Mouse (Mus musculus): ENCODE measurements at regions not wholly inside any gene's neighbourhood (a gene's known extent, or its start where the extent isn't known, plus 50 kb on each side); places are given as distances from the start of the nearest gene placed in this dataset.
"Not testable (repeated sequence)": the region's sequence is repeated elsewhere in the genome, so short reads cannot be mapped to it uniquely, and the experiment has no call there.

DNA sequence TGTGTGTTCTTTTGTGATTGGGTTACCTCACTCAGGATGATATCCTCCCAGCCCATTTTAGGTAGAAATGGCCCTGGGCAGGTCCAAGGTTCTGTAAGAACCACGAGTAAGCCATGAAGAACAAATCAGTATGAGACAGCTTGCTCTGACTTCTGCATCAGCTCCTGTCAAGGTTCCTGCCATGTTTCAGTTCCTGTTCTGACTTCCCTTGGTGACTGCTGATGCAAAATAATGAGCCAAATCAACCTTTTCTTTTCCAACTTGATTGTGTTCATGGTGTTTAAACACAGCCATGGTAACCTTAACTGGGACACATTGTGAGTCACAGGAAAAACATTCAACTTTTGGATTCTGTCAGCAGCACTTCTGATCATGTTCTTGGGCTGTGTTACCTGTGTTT is 667.4 kb upstream of the Igfbp7 start:
- DNase-seq (ENCODE audit: low read depth, low spot score) = no peak

GRCm38 (mm10) chr5:78032554-78033250 is 624.9 kb upstream of the Igfbp7 start:
- no peak for DNase-seq (ENCODE audit: low read depth, low spot score)

DNA sequence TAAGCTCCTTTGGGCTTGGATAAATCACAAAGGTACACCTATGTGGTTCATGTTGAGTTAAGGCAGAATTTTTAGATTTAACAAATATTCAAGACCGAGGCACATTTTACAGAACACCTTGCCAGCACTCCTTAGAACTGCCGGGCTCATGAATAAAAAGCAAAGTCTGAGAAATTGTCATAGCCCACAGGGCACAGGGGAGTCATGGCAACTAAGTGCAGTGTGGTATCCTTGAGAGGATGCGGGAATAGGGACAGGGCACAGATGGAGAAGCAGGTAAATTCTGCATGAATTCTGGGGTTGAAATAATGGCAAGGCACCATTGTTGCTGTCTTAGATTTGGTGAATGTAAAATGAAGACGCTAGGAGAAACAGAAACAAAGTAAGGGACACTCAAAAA is 609.7 kb upstream of the Igfbp7 start:
- no peak for DNase-seq (ENCODE audit: low read depth, low spot score)

- no peak for DNase-seq (ENCODE audit: low read depth, low spot score)
Measured at GRCm38 (mm10) chr5:77986449-77987047, 578.7 kb upstream of the Igfbp7 start.

GRCm38 (mm10) chr5:77985269-77985668 is 577.4 kb upstream of the Igfbp7 start:
- no peak for DNase-seq (ENCODE audit: low read depth, low spot score)

DNA sequence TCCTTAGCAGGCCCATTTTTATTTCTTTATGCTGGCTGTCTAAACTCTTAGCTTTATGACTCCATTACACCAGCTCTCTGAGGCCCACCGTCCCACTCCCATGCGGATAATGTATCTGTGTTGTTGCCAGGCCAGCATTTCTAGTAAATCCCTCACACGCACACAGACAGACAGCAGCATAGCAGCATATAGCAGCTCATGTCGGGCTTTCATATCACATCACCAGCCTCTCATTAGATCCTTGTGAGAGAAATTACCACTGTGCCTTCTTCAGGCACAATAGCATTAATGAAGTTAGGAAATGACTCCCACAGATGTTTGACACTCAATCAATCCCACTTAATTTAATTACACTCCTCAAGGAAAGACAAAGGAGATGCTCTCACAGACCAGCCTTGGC is 532.2 kb upstream of the Igfbp7 start:
- DNase-seq (ENCODE audit: low read depth, low spot score) = not testable (repeated sequence)

- DNase-seq (ENCODE audit: low read depth, low spot score) = no peak
Measured at GRCm38 (mm10) chr5:77931874-77932273, 524.0 kb upstream of the Igfbp7 start.

DNA sequence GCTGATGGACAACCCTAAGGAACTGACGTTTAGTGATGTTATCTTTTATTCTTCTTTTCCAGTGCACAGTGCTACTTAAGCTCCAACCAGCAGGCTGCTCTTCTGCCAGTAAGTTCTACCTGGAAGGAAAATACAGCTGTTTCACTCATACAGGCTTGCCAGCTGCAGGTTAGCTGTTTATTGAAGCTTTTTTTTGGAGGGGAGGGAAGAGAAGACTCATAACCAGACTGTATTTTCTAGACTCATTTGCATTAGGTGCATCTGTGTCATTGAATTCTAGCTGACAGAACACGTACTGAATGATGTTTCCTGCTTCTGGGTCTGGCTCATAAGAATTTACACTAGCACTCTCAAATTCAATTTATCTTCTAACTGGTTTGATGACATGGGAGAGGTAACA is 513.3 kb upstream of the Igfbp7 start:
- DNase-seq (ENCODE audit: low read depth, low spot score) = no peak

DNA sequence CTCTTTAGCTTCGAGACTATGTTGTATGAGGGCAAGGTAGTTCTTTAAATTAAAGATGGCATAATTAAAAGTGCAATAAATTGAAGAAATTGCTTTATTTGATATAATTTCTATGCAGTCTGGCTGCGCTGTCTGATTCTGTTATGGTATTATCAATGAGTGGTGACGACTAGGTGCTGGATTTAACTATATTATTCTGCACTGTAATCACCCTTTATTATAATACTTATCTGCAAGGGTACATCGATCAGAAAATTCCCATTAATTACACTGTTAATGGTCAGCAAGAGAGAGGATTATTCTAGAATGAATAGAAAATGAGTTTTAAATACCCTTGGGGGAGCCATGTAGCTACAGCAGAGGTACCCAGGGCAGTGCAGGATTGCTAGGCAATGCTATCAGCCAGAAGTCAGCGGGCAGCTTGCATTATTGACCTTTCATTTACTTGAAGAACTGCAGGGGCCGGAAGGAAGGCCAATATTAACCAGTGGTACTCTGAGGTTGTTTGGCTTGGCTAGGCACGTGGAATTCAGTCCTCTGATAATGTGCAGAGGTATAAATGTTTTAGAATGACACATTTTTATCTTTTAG is 509.3 kb upstream of the Igfbp7 start:
- no peak for DNase-seq (ENCODE audit: low read depth, low spot score)

- DNase-seq (ENCODE audit: low read depth, low spot score) = no peak
Measured at GRCm38 (mm10) chr5:77916375-77916774, 508.5 kb upstream of the Igfbp7 start.

- peak; percentile 3 for DNase-seq (ENCODE audit: low read depth, low spot score)
Measured at GRCm38 (mm10) chr5:77909218-77909617, 501.4 kb upstream of the Igfbp7 start.

GRCm38 (mm10) chr5:77892024-77892423 is 484.2 kb upstream of the Igfbp7 start:
- DNase-seq (ENCODE audit: low read depth, low spot score) = not testable (repeated sequence)

DNA sequence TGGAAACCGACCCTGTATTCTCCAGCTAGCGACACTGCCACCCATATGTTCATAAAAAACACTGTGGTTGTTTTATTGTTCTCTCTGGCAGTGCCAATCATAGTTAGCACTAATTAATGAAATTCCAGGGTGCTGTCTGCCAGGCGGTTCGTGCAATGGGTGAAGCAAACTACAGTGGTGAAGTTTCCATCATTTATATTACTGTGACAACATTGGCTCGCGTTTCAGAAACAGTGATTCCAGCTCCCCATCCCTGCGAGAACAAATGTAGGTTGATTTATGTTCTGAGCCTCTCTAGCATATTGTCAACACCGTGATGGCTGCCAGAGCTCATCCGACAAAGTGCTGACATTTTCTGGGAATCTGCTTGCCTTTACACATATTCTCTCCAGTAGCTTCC is 480.7 kb upstream of the Igfbp7 start:
- DNase-seq (ENCODE audit: low read depth, low spot score) = no peak

DNA sequence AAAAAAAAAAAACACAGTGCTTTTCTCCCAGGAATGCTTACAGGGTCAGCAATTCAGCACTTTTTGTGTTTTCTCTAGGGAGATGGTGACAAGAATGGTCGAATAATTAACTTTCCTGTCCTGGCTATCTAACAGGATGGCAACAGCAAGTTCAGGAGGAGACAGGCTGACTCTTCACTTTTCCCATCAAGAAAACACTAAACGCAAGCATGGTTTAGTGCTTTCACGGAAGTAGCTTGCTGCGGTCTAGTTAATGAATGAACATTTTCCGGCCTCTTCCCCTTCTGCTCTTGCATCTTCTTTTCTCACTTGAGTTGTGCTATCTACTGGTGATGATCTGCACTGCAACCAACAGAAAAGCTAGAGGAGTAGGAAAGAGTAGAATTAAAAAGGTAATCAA is 463.6 kb upstream of the Igfbp7 start:
- DNase-seq (ENCODE audit: low read depth, low spot score) = no peak

DNA sequence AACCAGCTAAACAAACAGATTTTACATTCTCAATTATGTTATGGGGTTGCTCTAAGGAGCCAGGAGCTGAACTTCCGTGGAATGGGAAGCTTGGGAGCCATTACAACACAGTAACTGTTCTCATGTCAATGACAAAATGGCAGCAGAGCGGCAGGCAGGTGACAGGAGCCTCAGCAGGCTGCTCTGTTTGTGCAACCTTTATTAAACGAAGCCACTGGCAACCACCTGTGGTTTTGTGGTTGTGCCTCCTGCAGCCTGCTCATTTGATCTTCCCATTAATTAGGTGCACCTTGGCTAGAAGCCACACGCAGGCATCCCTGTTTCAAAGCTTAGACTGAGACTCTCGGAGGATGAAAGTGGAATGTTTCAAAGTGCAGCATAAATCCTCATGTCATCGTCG is 457.5 kb upstream of the Igfbp7 start:
- DNase-seq (ENCODE audit: low read depth, low spot score) = no peak

GRCm38 (mm10) chr5:77855191-77855590 is 447.4 kb upstream of the Igfbp7 start:
- DNase-seq (ENCODE audit: low read depth, low spot score) = no peak

DNA sequence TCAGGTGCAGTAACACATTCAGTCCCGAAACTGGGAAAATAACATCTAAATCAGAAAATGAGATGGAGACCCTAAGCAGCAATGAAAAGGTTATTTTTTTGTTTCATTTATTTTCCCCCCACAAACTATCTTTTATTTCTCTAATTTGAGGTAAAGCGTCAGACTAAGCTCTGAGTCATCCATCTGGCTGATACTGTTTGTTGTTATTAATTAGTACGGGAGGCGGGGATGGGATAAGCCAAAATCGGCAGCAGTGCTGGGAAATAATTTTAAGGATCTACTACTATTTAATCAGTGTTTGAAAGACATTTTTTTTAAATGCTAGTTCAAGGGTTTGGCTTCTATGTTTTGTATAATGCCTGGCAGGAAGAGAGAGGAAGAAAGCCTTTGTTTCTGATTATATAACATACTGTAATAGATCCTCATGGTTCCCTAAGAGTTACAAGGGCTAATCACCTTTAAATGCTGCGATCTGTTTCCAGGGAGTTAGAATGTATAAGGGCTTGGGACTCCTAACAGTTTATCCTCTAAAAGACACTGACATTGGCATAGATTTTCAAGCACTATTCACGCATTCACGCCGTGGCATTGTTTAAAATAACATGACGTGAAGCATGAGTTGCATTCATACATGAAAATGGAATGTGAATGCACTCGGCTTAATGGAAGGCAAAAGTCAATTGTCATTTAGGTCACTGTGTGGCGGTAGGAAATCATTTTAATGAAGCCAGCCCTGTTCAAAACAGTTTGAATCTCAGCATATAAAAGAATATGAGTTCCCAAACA is 446.4 kb upstream of the Igfbp7 start:
- no peak for DNase-seq (ENCODE audit: low read depth, low spot score)

- DNase-seq (ENCODE audit: low read depth, low spot score) = no peak
Measured at GRCm38 (mm10) chr5:77851645-77852044, 443.8 kb upstream of the Igfbp7 start.

- no peak for DNase-seq (ENCODE audit: low read depth, low spot score)
Measured at GRCm38 (mm10) chr5:77838186-77839097, 430.6 kb upstream of the Igfbp7 start.

DNA sequence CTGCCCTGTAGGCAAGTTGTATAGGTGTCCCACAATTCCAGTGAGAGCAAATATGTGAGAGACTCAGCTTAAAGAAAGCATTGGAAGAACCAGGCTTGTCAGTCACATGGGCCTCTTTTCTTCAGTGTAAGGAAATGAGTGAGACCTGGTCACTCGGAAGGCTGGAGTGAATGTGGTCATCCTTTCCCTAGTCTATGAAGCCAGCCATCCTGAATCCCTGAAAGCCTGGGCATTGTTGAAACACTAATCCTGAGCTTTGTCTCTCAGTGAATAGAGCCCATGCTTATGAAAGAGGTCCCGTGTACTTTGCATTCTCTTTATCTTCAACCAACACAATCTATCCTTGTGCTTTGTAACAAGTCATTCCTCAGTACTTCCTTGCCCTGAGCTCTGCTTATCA is 420.1 kb upstream of the Igfbp7 start:
- no peak for DNase-seq (ENCODE audit: low read depth, low spot score)

GRCm38 (mm10) chr5:77826063-77826462 is 418.2 kb upstream of the Igfbp7 start:
- no peak for DNase-seq (ENCODE audit: low read depth, low spot score)

Data from retina, postnatal 7 days (tissue).